ENCODE assay signal across 16 mouse cellular contexts in the genomic region with DNA sequence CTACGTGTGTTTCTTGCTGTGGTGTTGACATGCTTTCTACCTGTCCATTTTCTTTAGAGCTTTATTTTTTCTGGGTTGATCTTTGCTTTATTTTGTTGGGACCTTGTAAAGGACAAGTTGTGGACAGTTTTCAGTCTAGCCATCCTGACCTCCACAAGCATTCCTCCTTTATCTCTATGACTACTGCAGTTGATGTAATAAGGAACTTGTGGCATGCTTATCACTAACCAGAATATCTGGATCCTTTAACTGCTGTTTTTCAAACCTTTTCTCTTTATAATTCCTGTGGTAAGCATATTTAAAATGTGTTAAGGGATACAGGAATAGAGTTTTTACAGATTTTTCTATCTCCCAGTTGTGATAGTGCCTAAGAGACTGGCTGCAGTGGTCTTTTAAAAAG.
"Had no signal": no experiment of that assay in that cellular context is flagged by ENCODE, and none has a peak within 500 bp of the region (broad histone marks: within the 10 kb centered on the region; RNA-seq: fewer than 3 reads in every experiment).

No protein-coding gene starts in this region.

- H3K4me3 ChIP-seq: neural tube, embryonic 13.5 days; neural tube, embryonic 15.5 days; stomach, embryonic 15.5 days had no signal

- DNase-seq: retina, postnatal 1 day; right cerebral cortex, adult 18-20 months; right cerebral cortex, postnatal 14 days; right cerebral cortex, postnatal 25 days; right cerebral cortex, postnatal 4 days; spleen, adult 18-20 months; thymus, adult 18-20 months; thymus, adult 2 months; thymus, postnatal 14 days; thymus, postnatal 25 days; thymus, postnatal 36 days; thymus, postnatal 4 days had no signal

- H3K4me2 ChIP-seq: neural tube, embryonic 13.5 days; neural tube, embryonic 15.5 days; stomach, embryonic 15.5 days had no signal

- H3K9me3 ChIP-seq: neural tube, embryonic 13.5 days; neural tube, embryonic 15.5 days; stomach, embryonic 15.5 days had no signal

- H3K4me1 ChIP-seq: neural tube, embryonic 15.5 days had no signal

- H3K9ac ChIP-seq: neural tube, embryonic 13.5 days; neural tube, embryonic 15.5 days; stomach, embryonic 15.5 days had no signal

- H3K27ac ChIP-seq: neural tube, embryonic 13.5 days; neural tube, embryonic 15.5 days; stomach, embryonic 15.5 days; stomach, postnatal 0 days had no signal

- H3K36me3 ChIP-seq: neural tube, embryonic 13.5 days; neural tube, embryonic 15.5 days; stomach, embryonic 15.5 days had no signal

- H3K27me3 ChIP-seq: neural tube, embryonic 13.5 days; neural tube, embryonic 15.5 days; stomach, embryonic 15.5 days had no signal
